Mouse (Mus musculus): ENCODE data around the gene Gba2. TPM values are rescaled to one million over a fixed set of nuclear protein-coding genes. Genes with fewer than 3 reads are reported as not detected.
A peak's percentile ranks its signal among the peaks of the same experiment; 100 is the strongest.

Gene Gba2
- polyA plus RNA-seq, 1 experiment: 7.6 TPM

GRCm38 (mm10) chr4:43564231-43564630, 14.4 kb downstream of the Gba2 start:
- Histone ChIP-seq H3K4me3 (ENCODE audit: insufficient read depth, low read length) (peak overlapping the region; percentile 92), H3K27ac (ENCODE audit: insufficient read depth, low read length) (peak overlapping the region; percentile 7; the same call in 1 of the 2 replicates), H3K4me1 (ENCODE audit: control insufficient read depth, insufficient read depth, low read length) (peaks cover 5% of the 10 kb centered on the region; the same call in 1 of the 2 replicates)
- no peak for TF ChIP-seq CTCF (IDR thresholded peaks at IDR 0.05; ENCODE audit: borderline replicate concordance, insufficient read depth, low read length)
- TF ChIP-seq POLR2A (IDR thresholded peaks at IDR 0.05; ENCODE audit: low read depth, low read length): no peak

- H3K4me3 ChIP-seq (ENCODE audit: insufficient read depth, low read length): peak overlapping the region; percentile 92
- H3K4me1 ChIP-seq (ENCODE audit: control insufficient read depth, insufficient read depth, low read length): peaks cover 5% of the 10 kb centered on the region; the same call in 1 of the 2 replicates
- H3K27ac ChIP-seq (ENCODE audit: insufficient read depth, low read length): 0 out of 2 replicates have a peak overlapping the region, but pooled peaks have one; percentile 7
- no peak for TF ChIP-seq CTCF (IDR thresholded peaks at IDR 0.05; ENCODE audit: borderline replicate concordance, insufficient read depth, low read length)
- no peak for TF ChIP-seq POLR2A (IDR thresholded peaks at IDR 0.05; ENCODE audit: low read depth, low read length)
Measured at GRCm38 (mm10) chr4:43563601-43563875, 15.1 kb downstream of the Gba2 start.

GRCm38 (mm10) chr4:43562769-43563600, 15.7 kb downstream of the Gba2 start:
- TF ChIP-seq POLR2A (IDR thresholded peaks at IDR 0.05; ENCODE audit: low read depth, low read length) (no peak), CTCF (IDR thresholded peaks at IDR 0.05; ENCODE audit: borderline replicate concordance, insufficient read depth, low read length) (no peak)
- Histone ChIP-seq H3K27ac (ENCODE audit: insufficient read depth, low read length) (peak overlapping the region; percentile 68), H3K4me3 (ENCODE audit: insufficient read depth, low read length) (peak overlapping the region; percentile 92)

GRCm38 (mm10) chr4:43561997-43562768, 16.5 kb downstream of the Gba2 start, which contains the start of the genes Creb3 and Tln1:
Gene Creb3 (plus strand): TSS chr4:43562332.
Gene Tln1 (minus strand): TSS chr4:43562691.
- TF ChIP-seq CTCF (IDR thresholded peaks at IDR 0.05; ENCODE audit: borderline replicate concordance, insufficient read depth, low read length) (no peak), POLR2A (IDR thresholded peaks at IDR 0.05; ENCODE audit: low read depth, low read length) (peak; percentile 75)
- H3K4me1 ChIP-seq (ENCODE audit: control insufficient read depth, insufficient read depth, low read length): peaks cover 9% of the 10 kb centered on the region; the same call in 1 of the 2 replicates

More at GRCm38 (mm10) chr4:43562769-43563600, 15.7 kb downstream of the Gba2 start:
- peaks cover 5% of the 10 kb centered on the region; the same call in 1 of the 2 replicates for H3K4me1 ChIP-seq (ENCODE audit: control insufficient read depth, insufficient read depth, low read length)

GRCm38 (mm10) chr4:43561436-43561996, 17.2 kb downstream of the Gba2 start:
- peaks cover 11% of the 10 kb centered on the region; the same call in 1 of the 2 replicates for H3K4me1 ChIP-seq (ENCODE audit: control insufficient read depth, insufficient read depth, low read length)
- H3K27ac ChIP-seq (ENCODE audit: insufficient read depth, low read length): peak overlapping the region; percentile 99
- TF ChIP-seq POLR2A (IDR thresholded peaks at IDR 0.05; ENCODE audit: low read depth, low read length) (no peak; the same call in 1 of the 2 replicates), CTCF (IDR thresholded peaks at IDR 0.05; ENCODE audit: borderline replicate concordance, insufficient read depth, low read length) (no peak)
- peak overlapping the region; percentile 92 for H3K4me3 ChIP-seq (ENCODE audit: insufficient read depth, low read length)

More at GRCm38 (mm10) chr4:43561997-43562768, 16.5 kb downstream of the Gba2 start, which contains the start of the genes Creb3 and Tln1:
- Histone ChIP-seq H3K4me3 (ENCODE audit: insufficient read depth, low read length) (peak within 1 kb of the TSS; percentile 92), H3K27ac (ENCODE audit: insufficient read depth, low read length) (peak within 1 kb of the TSS; percentile 99)

- peak overlapping the region; percentile 99 for H3K27ac ChIP-seq (ENCODE audit: insufficient read depth, low read length)
- peak overlapping the region; percentile 92 for H3K4me3 ChIP-seq (ENCODE audit: insufficient read depth, low read length)
- H3K4me1 ChIP-seq (ENCODE audit: control insufficient read depth, insufficient read depth, low read length): peaks cover 11% of the 10 kb centered on the region; the same call in 1 of the 2 replicates
- TF ChIP-seq POLR2A (IDR thresholded peaks at IDR 0.05; ENCODE audit: low read depth, low read length) (no peak), CTCF (IDR thresholded peaks at IDR 0.05; ENCODE audit: borderline replicate concordance, insufficient read depth, low read length) (no peak)
Measured at GRCm38 (mm10) chr4:43560976-43561375, 17.7 kb downstream of the Gba2 start.

GRCm38 (mm10) chr4:43560243-43560611, 18.4 kb downstream of the Gba2 start:
- H3K4me1 ChIP-seq (ENCODE audit: control insufficient read depth, insufficient read depth, low read length): peaks cover 11% of the 10 kb centered on the region; the same call in 1 of the 2 replicates
- TF ChIP-seq CTCF (IDR thresholded peaks at IDR 0.05; ENCODE audit: borderline replicate concordance, insufficient read depth, low read length) (no peak), POLR2A (IDR thresholded peaks at IDR 0.05; ENCODE audit: low read depth, low read length) (peak; percentile 35; the same call in 1 of the 2 replicates)

GRCm38 (mm10) chr4:43559519-43560242, 19.0 kb downstream of the Gba2 start:
- Histone ChIP-seq H3K4me3 (ENCODE audit: insufficient read depth, low read length) (peak overlapping the region; percentile 92), H3K4me1 (ENCODE audit: control insufficient read depth, insufficient read depth, low read length) (peaks cover 11% of the 10 kb centered on the region; the same call in 1 of the 2 replicates), H3K27ac (ENCODE audit: insufficient read depth, low read length) (peak overlapping the region; percentile 95)
- TF ChIP-seq CTCF (IDR thresholded peaks at IDR 0.05; ENCODE audit: borderline replicate concordance, insufficient read depth, low read length) (no peak), POLR2A (IDR thresholded peaks at IDR 0.05; ENCODE audit: low read depth, low read length) (no peak)

More at GRCm38 (mm10) chr4:43560243-43560611, 18.4 kb downstream of the Gba2 start:
- H3K4me3 ChIP-seq (ENCODE audit: insufficient read depth, low read length): peak overlapping the region; percentile 92
- H3K27ac ChIP-seq (ENCODE audit: insufficient read depth, low read length): peak overlapping the region; percentile 95
